Mouse (Mus musculus): ENCODE data around the gene Pde4dip. TPM values are rescaled to one million over a fixed set of nuclear protein-coding genes. Genes with fewer than 3 reads are reported as not detected.

Pde4dip gene
- polyA plus RNA-seq, 1 experiment, result 134 TPM

DNA sequence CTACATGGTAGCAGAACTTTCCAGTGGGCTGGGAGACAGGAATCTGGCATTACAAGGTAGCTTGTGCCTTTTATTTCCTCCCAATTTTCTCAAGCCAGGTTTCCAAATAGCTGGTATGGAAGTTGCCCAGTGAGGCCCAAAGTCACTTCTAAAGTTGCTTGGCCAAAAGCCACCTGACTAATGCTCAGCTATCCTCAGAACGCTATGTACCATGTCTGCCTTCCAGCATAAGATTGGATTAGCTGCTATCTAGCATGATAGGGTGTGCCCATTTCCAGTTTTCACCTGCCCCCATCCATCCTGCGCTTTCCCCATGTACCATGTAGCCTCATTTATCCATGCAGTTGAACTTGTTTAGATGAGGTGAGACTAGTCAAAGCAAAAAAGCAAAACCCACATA, 78.2 kb downstream of the Pde4dip start:
- no peak overlapping the region for H3K4me3 ChIP-seq

DNA sequence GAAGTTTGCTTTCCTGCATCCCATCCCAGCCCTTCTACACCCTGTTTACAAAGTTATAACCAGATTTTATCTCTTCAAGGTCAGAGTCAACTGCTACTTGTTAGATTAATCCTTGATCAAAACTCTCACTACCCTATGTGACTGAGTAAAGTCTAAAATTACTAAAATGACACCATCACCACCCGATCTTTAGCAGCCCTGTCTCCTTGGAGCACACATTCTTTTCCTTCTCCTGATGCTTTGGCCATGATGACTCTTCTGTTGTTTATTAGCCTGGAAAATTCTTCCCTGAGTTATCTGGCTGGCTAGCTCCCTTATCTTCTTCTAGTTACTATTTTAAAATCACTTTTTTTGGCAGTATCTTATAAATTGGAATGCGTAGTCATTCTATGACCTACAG, 82.9 kb downstream of the Pde4dip start:
- no peak overlapping the region for H3K4me2 ChIP-seq (ENCODE audit: low read depth)
- H3K4me3 ChIP-seq, result no peak overlapping the region
- no peaks in the 10 kb centered on the region for H3K36me3 ChIP-seq (ENCODE audit: control insufficient read depth, insufficient read depth)
- peaks cover 13% of the 10 kb centered on the region for H3K79me2 ChIP-seq (ENCODE audit: control insufficient read depth, insufficient read depth)
- H3K27me3 ChIP-seq (ENCODE audit: control insufficient read depth, insufficient read depth, insufficient read length), result no peaks in the 10 kb centered on the region
- H3ac ChIP-seq (ENCODE audit: control insufficient read depth, insufficient read length), result no peak overlapping the region
- TF ChIP-seq TCF3 (IDR thresholded peaks at IDR 0.05; ENCODE audit: insufficient read length, low read depth) (no peak), POLR2AphosphoS2 (IDR thresholded peaks at IDR 0.05; ENCODE audit: insufficient read length, low read depth) (no peak)

More for the DNA sequence above, 78.2 kb downstream of the Pde4dip start:
- Histone ChIP-seq H3ac (ENCODE audit: control insufficient read depth, insufficient read length) (no peak overlapping the region), H3K36me3 (ENCODE audit: control insufficient read depth, insufficient read depth) (no peaks in the 10 kb centered on the region), H3K79me2 (ENCODE audit: control insufficient read depth, insufficient read depth) (peaks cover 20% of the 10 kb centered on the region), H3K27me3 (ENCODE audit: control insufficient read depth, insufficient read depth, insufficient read length) (no peaks in the 10 kb centered on the region), H3K4me2 (ENCODE audit: low read depth) (no peak overlapping the region)
- TF ChIP-seq POLR2A (IDR thresholded peaks at IDR 0.05; ENCODE audit: insufficient read length, low read depth) (no peak), TCF12 (IDR thresholded peaks at IDR 0.05; ENCODE audit: insufficient read depth, poor library complexity, severe bottlenecking) (no peak), MAX (IDR thresholded peaks at IDR 0.05; ENCODE audit: low read depth) (no peak), POLR2AphosphoS2 (IDR thresholded peaks at IDR 0.05; ENCODE audit: insufficient read length, low read depth) (no peak), USF1 (IDR thresholded peaks at IDR 0.05; ENCODE audit: low read depth) (no peak), SRF (IDR thresholded peaks at IDR 0.05; ENCODE audit: control insufficient read depth, insufficient read length, low read depth) (no peak)

DNA sequence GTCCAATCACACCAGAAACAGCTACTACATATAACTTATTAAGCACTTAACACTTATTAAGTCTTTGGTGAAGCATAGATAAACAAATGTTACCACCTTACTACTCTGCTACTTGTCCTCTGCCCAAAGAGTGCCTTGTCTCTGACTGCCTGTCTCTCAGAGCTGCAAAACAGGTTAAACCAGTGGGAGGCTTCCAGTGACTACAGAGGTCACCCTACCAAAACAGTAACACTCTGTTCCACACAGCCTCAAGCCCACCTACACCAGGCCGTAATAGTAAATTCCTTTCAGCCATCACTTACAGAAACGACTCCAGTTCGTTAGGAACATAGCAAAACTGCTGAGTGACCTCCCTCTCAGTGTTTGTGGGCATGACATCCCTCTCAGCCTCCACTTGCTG, 84.8 kb downstream of the Pde4dip start:
- H3K79me2 ChIP-seq (ENCODE audit: control insufficient read depth, insufficient read depth), result peaks cover 10% of the 10 kb centered on the region
- H3K36me3 ChIP-seq (ENCODE audit: control insufficient read depth, insufficient read depth), result no peaks in the 10 kb centered on the region
- no peak overlapping the region for H3ac ChIP-seq (ENCODE audit: control insufficient read depth, insufficient read length)
- H3K4me2 ChIP-seq (ENCODE audit: low read depth), result peak overlapping the region; percentile 16
- TF ChIP-seq TCF3 (IDR thresholded peaks at IDR 0.05; ENCODE audit: insufficient read length, low read depth) (no peak), SRF (IDR thresholded peaks at IDR 0.05; ENCODE audit: control insufficient read depth, insufficient read length, low read depth) (no peak), MYOG (IDR thresholded peaks at IDR 0.05; ENCODE audit: control insufficient read depth in 1 of 3, insufficient read depth in 1 of 3, insufficient read length in 2 of 3, low read depth in 2 of 3) (no peak), USF1 (IDR thresholded peaks at IDR 0.05; ENCODE audit: low read depth) (no peak), CEBPB (IDR thresholded peaks at IDR 0.05; ENCODE audit: insufficient read depth, poor library complexity, severe bottlenecking) (no peak), MAX (IDR thresholded peaks at IDR 0.05; ENCODE audit: low read depth) (no peak), REST (IDR thresholded peaks at IDR 0.05; ENCODE audit: insufficient read depth, insufficient read length) (no peak), POLR2A (IDR thresholded peaks at IDR 0.05; ENCODE audit: insufficient read length, low read depth) (no peak), E2F4 (IDR thresholded peaks at IDR 0.05; ENCODE audit: insufficient read depth) (no peak), TCF12 (IDR thresholded peaks at IDR 0.05; ENCODE audit: insufficient read depth, poor library complexity, severe bottlenecking) (no peak), POLR2AphosphoS2 (IDR thresholded peaks at IDR 0.05; ENCODE audit: insufficient read length, low read depth) (no peak), MYOD1 (IDR thresholded peaks at IDR 0.05; ENCODE audit: control insufficient read depth in 1 of 3, insufficient read length in 2 of 3, low read depth in 2 of 3) (no peak)
- H3K27me3 ChIP-seq (ENCODE audit: control insufficient read depth, insufficient read depth, insufficient read length), result no peaks in the 10 kb centered on the region
- H3K4me3 ChIP-seq, result no peak overlapping the region

DNA sequence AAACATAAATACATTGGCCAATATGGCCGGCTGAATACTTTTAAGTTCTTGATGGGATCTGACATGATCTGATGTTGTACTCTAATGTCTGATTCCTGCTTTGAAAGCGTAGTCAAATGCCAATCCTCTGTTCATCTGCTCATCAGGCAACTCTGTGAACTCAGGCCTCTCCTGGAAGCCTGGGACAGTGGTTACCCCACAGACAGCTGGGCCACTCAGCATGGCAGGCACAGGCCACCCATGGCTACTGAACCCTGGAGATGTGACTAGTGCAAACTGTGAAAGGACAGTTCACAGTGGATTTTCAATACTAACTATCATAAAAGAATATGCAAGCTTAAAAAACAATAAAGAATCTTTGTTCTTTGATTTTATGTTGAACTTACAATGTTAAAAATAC, 85.6 kb downstream of the Pde4dip start:
- Histone ChIP-seq H3ac (ENCODE audit: control insufficient read depth, insufficient read length) (no peak overlapping the region), H3K27me3 (ENCODE audit: control insufficient read depth, insufficient read depth, insufficient read length) (no peaks in the 10 kb centered on the region), H3K4me2 (ENCODE audit: low read depth) (peak overlapping the region; percentile 40), H3K79me2 (ENCODE audit: control insufficient read depth, insufficient read depth) (peaks cover 9% of the 10 kb centered on the region), H3K4me3 (no peak overlapping the region), H3K36me3 (ENCODE audit: control insufficient read depth, insufficient read depth) (no peaks in the 10 kb centered on the region)
- TF ChIP-seq MYOD1 (IDR thresholded peaks at IDR 0.05; ENCODE audit: control insufficient read depth in 1 of 3, insufficient read length in 2 of 3, low read depth in 2 of 3), result peak in 2 of 3 experiments; percentile 40 to 64
- TF ChIP-seq TCF3 (IDR thresholded peaks at IDR 0.05; ENCODE audit: insufficient read length, low read depth), result peak; percentile 43
- TF ChIP-seq POLR2AphosphoS2 (IDR thresholded peaks at IDR 0.05; ENCODE audit: insufficient read length, low read depth), result no peak
- peak in 2 of 3 experiments; percentile 32 to 90 for TF ChIP-seq MYOG (IDR thresholded peaks at IDR 0.05; ENCODE audit: control insufficient read depth in 1 of 3, insufficient read depth in 1 of 3, insufficient read length in 2 of 3, low read depth in 2 of 3)
- TF ChIP-seq TCF12 (IDR thresholded peaks at IDR 0.05; ENCODE audit: insufficient read depth, poor library complexity, severe bottlenecking), result no peak

DNA sequence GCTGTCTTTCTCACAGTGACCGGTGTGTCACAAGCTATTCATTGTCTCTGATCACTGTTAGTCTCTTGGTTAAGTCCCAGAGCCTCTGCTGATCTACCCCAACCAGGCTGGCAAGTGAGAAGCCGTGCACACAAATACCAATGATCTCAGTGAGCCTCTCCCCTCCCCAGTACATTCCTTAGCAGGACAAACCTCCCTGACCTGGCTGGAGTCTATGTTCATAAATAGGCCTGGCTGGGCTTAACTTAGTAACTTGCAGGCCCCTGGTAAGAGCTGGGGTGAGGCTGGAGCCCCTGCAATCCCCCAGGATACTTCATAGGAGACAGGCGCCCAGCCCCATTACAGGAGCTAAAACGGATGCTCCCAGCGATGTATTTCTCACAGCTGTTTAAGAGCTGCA, 86.2 kb downstream of the Pde4dip start:
- Histone ChIP-seq H3K4me3 (no peak overlapping the region), H3K4me2 (ENCODE audit: low read depth) (peak overlapping the region; percentile 54)

More for the DNA sequence above, 86.2 kb downstream of the Pde4dip start:
- TF ChIP-seq SRF (IDR thresholded peaks at IDR 0.05; ENCODE audit: control insufficient read depth, insufficient read length, low read depth) (no peak), MAX (IDR thresholded peaks at IDR 0.05; ENCODE audit: low read depth) (no peak), MYOD1 (IDR thresholded peaks at IDR 0.05; ENCODE audit: control insufficient read depth in 1 of 3, insufficient read length in 2 of 3, low read depth in 2 of 3) (no peak)
- Histone ChIP-seq H3ac (ENCODE audit: control insufficient read depth, insufficient read length) (no peak overlapping the region), H3K36me3 (ENCODE audit: control insufficient read depth, insufficient read depth) (no peaks in the 10 kb centered on the region), H3K79me2 (ENCODE audit: control insufficient read depth, insufficient read depth) (peaks cover 9% of the 10 kb centered on the region), H3K27me3 (ENCODE audit: control insufficient read depth, insufficient read depth, insufficient read length) (no peaks in the 10 kb centered on the region)

Data from myocyte (in vitro differentiated cells).